Mouse (Mus musculus) megakaryocyte, embryonic 14.5 days (primary cell): ENCODE data around the gene Get4.

ENCODE experiments used
- FLI1 ChIP-seq: IDR thresholded peaks from 2 replicates; pipeline ENCODE4 v1.6.1; 2012; ENCODE audit warnings: low read length, inconsistent platforms, mixed read lengths
- GATA1 ChIP-seq: IDR thresholded peaks from 3 replicates; pipeline ENCODE4 v1.6.1; 2012; ENCODE audit warnings: mixed read lengths, low read length, inconsistent platforms, borderline replicate concordance

DNA sequence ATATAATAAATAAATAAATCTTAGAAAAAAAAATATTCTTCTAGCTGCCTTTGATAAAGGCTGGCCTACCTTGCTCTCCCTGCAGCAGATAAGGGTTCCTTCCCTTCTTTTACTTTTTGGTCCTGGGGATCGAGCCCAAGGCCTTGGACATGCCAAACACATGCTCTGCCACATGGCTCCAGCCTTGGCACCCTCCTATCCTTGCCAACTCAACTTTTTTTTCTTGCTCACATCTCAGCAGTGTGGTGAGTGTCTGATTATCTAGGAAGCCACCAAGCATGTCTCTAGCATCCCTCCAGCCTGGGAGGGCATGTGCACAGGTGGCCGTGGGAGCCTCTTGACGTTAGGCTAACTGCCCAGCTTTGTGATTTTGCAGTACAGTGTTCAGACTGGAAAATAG lies 23.8 kb upstream of the Get4 start:
- TF ChIP-seq GATA1 (no peak), FLI1 (no peak)
